Mouse (Mus musculus) kidney, adult 2 months (tissue): ENCODE results near the gene Corin. TPM values are rescaled to one million over a fixed set of nuclear protein-coding genes. Genes with fewer than 3 reads are reported as not detected.

Source experiments
- DNase-seq: peaks from one replicate; pipeline ENCODE4 v3.0.0; 2021
- H3K27ac ChIP-seq: fragments of 200-500 bp; 2 replicates; pipeline ENCODE4 v1.5.1; 2012; ENCODE audit warnings: low read depth, low read length, control low read depth, inconsistent platforms; ENCODE audit not compliant: insufficient read depth
- H3K27me3 ChIP-seq: fragments of 200-500 bp; replicated peaks from 2 replicates; pipeline ENCODE4 v1.6.1; 2012; ENCODE audit warnings: mild to moderate bottlenecking, moderate library complexity, low read length, inconsistent platforms; ENCODE audit not compliant: control insufficient read depth, insufficient read depth
- H3K36me3 ChIP-seq: fragments of 200-500 bp; 2 replicates; pipeline ENCODE4 v1.6.1; 2012; ENCODE audit warnings: mild to moderate bottlenecking, moderate library complexity, low read length, inconsistent platforms; ENCODE audit not compliant: control insufficient read depth, insufficient read depth
- H3K4me1 ChIP-seq: fragments of 200-500 bp; 2 replicates; pipeline ENCODE4 v1.6.1; 2011; ENCODE audit warnings: low read length; ENCODE audit not compliant: control insufficient read depth, insufficient read depth
- H3K4me3 ChIP-seq: fragments of 200-500 bp; 2 replicates; pipeline ENCODE4 v1.5.1; 2011; ENCODE audit warnings: mild to moderate bottlenecking, low read depth, low read length, control low read depth; ENCODE audit not compliant: insufficient read depth
- CTCF ChIP-seq: fragments of 200-500 bp; conservative IDR thresholded peaks from 2 replicates; pipeline ENCODE4 v1.5.1; 2011; ENCODE audit warnings: low read depth, mild to moderate bottlenecking, control low read depth, low read length, moderate library complexity, mixed read lengths; ENCODE audit not compliant: insufficient read depth, insufficient read length
- POLR2A ChIP-seq: fragments of 200-500 bp; IDR thresholded peaks from one replicate; pipeline ENCODE4 v1.6.1; 2011; ENCODE audit warnings: low read depth, low read length, control low read depth
- WGBS: fragments of 180-500 bp; shearing (Covaris S2); methylation state at CpG from one replicate; pipeline ENCODE4 v1.1.7; 2018; 5-methylcytosine and 5-hydroxymethylcytosine counted together
- polyA plus RNA-seq: library from polyadenylated mRNA; depleted of rRNA; stranded (reverse); fragments of >200 nt; gene quantifications from 2 replicates; pipeline ENCODE4 v1.2.3, GENCODE M21; 2012

Gene Corin
- polyA plus RNA-seq, 1 experiment = 5.0 TPM

GRCm38 (mm10) chr5:72464932-72465331, 39.3 kb downstream of the Corin start:
- Histone ChIP-seq H3K4me1 (no peaks in the 10 kb centered on the region), H3K36me3 (no peaks in the 10 kb centered on the region), H3K27me3 (no peaks in the 10 kb centered on the region), H3K27ac (no peak overlapping the region), H3K4me3 (no peak overlapping the region)
- WGBS = 53% methylated on average over 3 of the region's 3 CpGs
- TF ChIP-seq POLR2A = no peak
- TF ChIP-seq CTCF = no peak
- no peak for DNase-seq

DNA sequence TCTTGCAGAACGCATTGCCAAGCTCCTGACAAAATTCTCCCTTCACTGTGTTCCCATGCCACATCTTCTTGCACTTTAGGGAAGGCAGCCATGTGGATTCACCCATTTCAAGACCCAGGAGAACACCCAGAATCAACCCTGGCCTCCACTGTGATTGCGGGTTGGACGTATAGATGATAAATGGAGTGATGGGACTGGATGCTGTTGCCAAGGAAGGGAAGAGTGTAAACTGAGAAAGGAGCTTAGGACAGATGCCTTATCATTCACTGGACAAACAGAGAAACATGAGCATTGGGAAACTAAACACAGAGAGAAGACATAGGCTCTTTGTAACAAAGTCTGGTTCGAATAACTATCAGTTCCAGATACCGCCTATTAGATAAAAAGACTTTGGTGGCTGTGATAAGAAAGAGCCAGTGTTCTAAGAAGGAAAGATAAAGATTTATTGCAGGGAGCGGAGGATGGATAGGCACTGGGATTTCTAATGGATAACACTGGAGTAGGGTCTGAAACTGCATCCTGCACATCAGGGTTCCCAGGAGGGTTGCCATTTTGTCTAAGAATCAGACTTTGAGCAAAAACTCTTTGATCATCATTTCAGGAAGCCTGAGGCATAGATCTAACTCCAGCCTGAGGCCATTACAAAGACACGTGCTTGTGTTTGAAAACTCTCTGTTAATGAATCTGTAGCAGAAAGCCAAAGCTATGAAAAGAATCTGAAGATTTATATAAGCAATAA, 44.7 kb downstream of the Corin start:
- H3K27me3 ChIP-seq = no peaks in the 10 kb centered on the region
- no peak overlapping the region for H3K27ac ChIP-seq
- no peaks in the 10 kb centered on the region for H3K4me1 ChIP-seq
- DNase-seq = no peak
- H3K4me3 ChIP-seq = no peak overlapping the region
- no peaks in the 10 kb centered on the region for H3K36me3 ChIP-seq
- TF ChIP-seq CTCF = no peak
- TF ChIP-seq POLR2A = no peak
- 76% methylated on average over 7 of the region's 7 CpGs for WGBS

DNA sequence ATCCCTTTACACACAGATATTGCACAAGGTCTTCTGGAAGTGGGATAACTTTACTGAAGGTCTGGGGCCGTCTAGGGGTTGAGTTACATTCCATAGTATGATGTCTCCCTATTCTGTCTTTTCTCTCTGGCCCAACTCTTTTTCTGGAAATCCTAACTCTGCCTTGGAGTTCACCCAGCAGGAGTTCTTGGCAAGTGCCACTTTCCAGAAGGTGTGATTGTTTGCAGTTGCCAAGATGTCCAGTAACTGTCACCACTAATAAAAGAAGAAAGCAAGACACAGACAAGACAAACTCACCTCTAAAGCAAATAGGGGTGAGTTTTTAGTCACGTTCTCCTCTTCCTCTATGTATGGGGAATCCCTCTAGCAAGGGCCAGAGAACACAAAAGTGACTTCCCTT, 50.6 kb downstream of the Corin start:
- Histone ChIP-seq H3K4me3 (no peak overlapping the region), H3K36me3 (no peaks in the 10 kb centered on the region), H3K27ac (no peak overlapping the region), H3K4me1 (no peaks in the 10 kb centered on the region), H3K27me3 (no peaks in the 10 kb centered on the region)
- no peak for DNase-seq
- WGBS = 68% methylated on average over 2 of the region's 2 CpGs
- TF ChIP-seq CTCF (no peak), POLR2A (no peak)

DNA sequence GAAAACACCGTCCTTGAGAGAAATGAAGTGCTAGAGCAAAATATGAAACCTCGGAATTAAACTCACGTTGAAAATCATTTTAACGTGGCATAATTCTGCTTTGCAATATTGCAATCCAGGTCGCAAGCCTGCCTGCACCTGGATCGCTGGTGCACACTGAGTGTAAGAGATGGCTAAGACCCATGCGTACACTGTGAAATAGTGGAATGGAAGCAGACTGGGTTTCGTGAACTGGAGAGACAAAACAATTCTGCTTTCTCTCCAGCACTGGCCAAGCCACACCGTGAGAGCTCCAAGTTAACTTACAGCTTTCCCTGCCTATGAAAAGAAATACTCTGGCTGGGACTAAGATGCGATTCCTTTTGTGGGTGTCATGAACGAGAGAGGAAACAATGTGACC, 51.1 kb downstream of the Corin start:
- Histone ChIP-seq H3K27me3 (no peaks in the 10 kb centered on the region), H3K4me1 (no peaks in the 10 kb centered on the region), H3K27ac (no peak overlapping the region), H3K4me3 (no peak overlapping the region), H3K36me3 (no peaks in the 10 kb centered on the region)
- no peak for TF ChIP-seq POLR2A
- no peak for TF ChIP-seq CTCF
- WGBS = 88% methylated on average over 11 of the region's 11 CpGs
- DNase-seq = no peak

GRCm38 (mm10) chr5:72452750-72453149, 51.5 kb downstream of the Corin start:
- Histone ChIP-seq H3K4me1 (no peaks in the 10 kb centered on the region), H3K27me3 (no peaks in the 10 kb centered on the region), H3K4me3 (no peak overlapping the region), H3K27ac (no peak overlapping the region), H3K36me3 (no peaks in the 10 kb centered on the region)
- no peak for DNase-seq
- TF ChIP-seq CTCF = no peak
- no peak for TF ChIP-seq POLR2A
- 71% methylated on average over 4 of the region's 4 CpGs for WGBS

DNA sequence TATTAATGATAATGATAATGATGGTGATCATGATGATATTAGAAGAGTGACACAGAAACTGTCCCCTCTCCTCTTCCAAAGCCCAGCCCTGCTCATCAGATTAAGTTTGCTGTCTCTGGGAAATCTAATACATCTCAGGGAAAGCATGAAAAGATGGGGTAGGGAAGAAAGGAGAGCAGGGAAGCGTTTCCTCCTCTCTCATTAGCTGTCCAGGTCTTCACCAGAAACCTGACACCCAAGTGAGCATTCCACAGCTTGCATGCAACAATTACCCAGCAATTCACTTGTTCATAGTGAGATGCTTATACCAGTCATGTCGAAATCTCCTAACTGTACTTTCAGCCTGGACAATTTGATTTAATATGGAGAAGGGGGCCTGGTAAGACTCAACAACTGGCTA, 55.4 kb downstream of the Corin start:
- no peak overlapping the region for H3K27ac ChIP-seq
- no peak for TF ChIP-seq POLR2A
- TF ChIP-seq CTCF = no peak
- H3K36me3 ChIP-seq = no peaks in the 10 kb centered on the region
- WGBS = 34% methylated on average over 2 of the region's 2 CpGs
- H3K27me3 ChIP-seq = no peaks in the 10 kb centered on the region
- no peak for DNase-seq
- H3K4me1 ChIP-seq = no peaks in the 10 kb centered on the region
- H3K4me3 ChIP-seq = no peak overlapping the region

GRCm38 (mm10) chr5:72446104-72446503, 58.2 kb downstream of the Corin start:
- H3K36me3 ChIP-seq = no peaks in the 10 kb centered on the region
- no peaks in the 10 kb centered on the region for H3K27me3 ChIP-seq
- 90% methylated on average over 11 of the region's 11 CpGs for WGBS
- H3K4me1 ChIP-seq = no peaks in the 10 kb centered on the region
- no peak overlapping the region for H3K27ac ChIP-seq
- no peak for DNase-seq
- H3K4me3 ChIP-seq = no peak overlapping the region
- TF ChIP-seq CTCF (no peak), POLR2A (no peak)
